ENCODE assay signal across 15 mouse cellular contexts in the genomic region with DNA sequence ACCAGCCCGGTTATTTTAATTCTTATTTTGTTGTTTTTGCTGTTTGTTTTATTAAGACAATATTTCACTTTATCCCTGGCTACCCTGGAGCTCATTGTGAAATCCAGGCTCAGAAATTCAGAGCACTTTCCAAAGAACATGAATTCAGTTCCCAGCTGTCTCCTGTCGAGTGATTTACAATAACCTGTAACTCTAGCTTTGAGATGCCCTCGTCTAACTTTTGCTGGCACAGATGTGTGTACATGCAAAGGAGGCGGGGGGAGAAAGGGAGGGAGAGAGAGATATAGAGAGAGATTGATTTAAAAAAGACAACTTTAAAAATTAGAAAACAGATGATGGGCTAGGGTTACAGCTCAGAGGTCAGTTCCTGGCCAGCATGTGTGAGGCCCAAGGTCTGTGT.
"Had no signal": no experiment of that assay in that cellular context is flagged by ENCODE, and none has a peak within 500 bp of the region (broad histone marks: within the 10 kb centered on the region; RNA-seq: fewer than 3 reads in every experiment).

No protein-coding gene starts in this region.

- DNase-seq: heart, postnatal 14 days; heart, postnatal 36 days; heart, postnatal 4 days; kidney, adult 11 months; kidney, adult 18-20 months; kidney, adult 2 months; kidney, adult 8-10 months; kidney, adult 9 months; kidney, postnatal 10 days; kidney, postnatal 14 days; kidney, postnatal 25 days; kidney, postnatal 36 days; kidney, postnatal 4 days; layer of hippocampus, adult 9-11 months; layer of hippocampus, postnatal 36 days had no signal
